Mouse (Mus musculus): ENCODE data around the gene Snx25.
"Not testable (repeated sequence)": the region's sequence is repeated elsewhere in the genome, so short reads cannot be mapped to it uniquely, and the experiment has no call there.

Gene Snx25

DNA sequence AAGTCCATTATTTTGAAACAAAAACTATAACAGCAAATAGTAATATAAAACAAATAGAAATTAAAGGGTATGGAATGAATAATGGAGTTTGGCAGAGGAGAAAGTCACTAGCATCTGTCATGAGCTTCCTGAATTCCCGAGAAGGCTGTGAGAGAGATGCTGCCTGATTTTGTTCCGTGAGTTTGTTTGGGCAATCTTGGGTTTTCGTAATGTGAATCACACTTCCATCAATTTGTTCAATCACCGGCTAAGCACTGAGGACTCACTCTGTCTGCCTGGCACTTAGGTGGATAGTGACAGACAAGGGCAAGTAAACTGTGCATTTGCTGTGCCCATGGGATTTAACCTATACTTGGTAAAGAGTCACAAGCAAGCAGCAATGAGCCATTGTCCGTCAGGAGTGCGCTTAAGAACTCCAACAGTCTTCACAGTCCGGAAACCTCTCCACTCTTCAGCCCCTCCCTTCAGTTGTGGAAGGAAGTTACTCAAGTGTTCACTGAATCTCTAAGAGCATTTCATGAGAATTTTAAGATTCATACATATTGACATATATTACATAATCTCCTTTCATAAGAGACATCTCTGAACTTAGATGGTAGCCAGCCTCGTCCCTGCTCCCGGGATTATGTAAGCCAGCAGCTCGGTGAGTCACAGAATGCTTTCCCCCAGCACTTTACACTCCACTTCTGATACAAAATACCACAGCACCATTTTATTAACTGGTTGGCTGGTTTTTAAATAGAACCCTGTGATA is 13.9 kb downstream of the Snx25 start:
- no peak for DNase-seq (ENCODE audit: low read depth, low spot score)

DNA sequence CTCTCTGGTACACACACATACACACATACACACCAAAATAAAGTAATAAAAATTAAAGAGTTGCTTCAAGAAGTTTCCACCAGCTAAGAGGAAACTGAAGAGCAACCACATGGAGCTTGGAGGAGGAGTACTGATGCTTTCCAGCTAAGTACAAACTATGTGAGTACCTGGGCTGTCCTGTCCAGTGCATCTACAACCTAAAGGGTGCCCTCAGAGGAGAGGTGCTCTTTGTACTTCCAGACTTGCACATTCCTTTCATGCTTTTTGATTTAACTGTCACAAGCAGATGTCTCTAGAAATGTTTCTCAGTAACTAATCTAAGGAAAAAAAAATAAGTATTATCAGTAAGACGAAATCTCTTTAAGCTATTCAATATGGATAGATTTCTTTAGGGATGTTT is 14.6 kb downstream of the Snx25 start:
- no peak for DNase-seq (ENCODE audit: low read depth, low spot score)

DNA sequence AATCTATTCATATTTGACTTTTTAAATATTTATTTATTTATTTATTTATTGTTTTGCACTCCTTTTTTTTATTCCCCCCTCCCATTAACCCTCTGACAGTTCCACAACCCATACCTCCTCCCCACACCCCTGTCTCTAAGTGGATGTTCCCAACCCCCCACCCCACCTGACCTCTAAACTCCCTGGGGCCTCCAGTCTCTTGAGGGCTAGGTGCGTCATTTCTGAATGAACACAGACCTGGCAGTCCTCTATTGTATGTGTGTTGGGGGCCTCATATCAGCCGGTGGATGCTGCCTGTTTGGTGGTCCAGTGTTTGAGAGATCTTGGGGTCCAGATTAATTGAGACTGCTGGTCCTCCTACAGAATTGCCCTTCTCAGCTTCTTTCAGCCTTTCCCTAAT is 16.4 kb downstream of the Snx25 start:
- DNase-seq (ENCODE audit: low read depth, low spot score), result not testable (repeated sequence)

DNA sequence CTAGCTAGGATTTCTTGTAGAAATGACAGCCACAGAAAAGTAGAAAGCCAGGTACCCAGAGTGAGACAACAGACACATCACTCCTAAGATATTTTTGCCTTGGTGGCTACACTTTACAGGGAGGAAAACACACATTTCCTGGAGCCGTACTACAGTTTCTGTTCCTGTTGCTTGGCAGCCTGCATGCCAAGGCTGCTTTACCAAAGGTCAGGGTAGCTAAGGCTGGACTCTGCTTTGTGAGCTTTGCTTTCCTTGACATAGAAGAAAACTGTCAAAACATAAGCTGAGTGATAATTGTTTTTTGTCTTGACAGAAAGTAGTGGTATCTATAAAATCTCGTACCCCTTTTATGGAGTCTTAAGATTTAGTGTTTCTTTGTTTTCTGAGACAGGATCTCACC is 21.5 kb downstream of the Snx25 start:
- no peak for DNase-seq (ENCODE audit: low read depth, low spot score)

DNA sequence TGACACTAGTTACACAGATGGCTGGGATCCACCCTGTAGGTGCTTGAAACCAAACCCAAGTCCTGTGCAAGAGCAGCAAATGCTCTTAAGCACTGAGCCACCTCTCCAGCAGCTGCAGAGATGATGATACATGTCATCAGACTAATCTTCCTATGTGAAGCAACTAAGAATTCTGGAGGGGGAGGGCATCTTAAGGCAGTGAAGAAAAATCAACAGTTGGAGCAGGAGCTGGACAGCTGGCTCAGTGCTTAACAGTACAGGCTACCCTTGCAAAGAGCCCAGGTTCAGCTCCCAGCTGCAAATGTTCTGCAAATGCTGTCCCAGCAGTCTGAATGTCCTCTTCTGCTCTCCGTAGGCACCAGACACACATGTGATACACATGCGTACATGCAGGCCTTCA is 29.5 kb downstream of the Snx25 start:
- DNase-seq (ENCODE audit: low read depth, low spot score), result no peak

DNA sequence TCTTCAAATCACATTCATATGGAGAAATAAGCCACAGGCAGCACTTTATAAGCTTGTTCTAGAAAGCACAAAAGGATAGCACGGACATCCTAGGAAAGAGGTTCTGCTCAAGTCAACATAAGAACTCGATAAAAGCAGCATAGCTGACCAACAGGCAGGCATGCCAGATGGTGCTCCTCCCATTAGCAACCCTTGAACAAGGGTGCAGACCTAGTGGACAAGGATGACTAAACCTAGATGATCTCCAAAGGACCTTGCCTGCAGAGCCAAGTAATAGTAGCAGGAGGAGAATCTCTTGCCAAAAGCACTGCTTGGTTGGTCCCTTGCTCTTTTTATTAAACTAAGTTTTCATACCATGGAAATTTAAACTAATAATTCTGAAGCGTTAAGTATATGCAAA is 32.8 kb downstream of the Snx25 start:
- DNase-seq (ENCODE audit: low read depth, low spot score), result no peak

DNA sequence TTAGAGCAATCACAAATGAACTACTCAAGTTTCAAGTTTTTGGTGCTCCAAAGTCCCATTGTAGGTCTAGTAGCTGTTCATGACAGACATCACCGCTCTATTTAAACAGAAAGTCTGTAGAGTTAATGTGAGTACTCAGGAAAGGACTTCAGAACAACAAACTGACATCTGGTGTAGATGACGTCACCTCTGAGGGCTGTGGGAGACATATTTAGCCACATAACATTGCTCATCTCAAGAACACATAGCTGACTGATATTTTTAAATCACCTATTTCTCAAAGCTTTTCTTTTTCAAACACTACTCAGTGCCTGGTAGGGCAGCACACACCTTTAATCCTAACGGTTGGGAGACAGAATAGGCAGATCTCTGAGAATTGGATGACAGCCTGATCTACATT is 34.8 kb downstream of the Snx25 start:
- no peak for DNase-seq (ENCODE audit: low read depth, low spot score)

DNA sequence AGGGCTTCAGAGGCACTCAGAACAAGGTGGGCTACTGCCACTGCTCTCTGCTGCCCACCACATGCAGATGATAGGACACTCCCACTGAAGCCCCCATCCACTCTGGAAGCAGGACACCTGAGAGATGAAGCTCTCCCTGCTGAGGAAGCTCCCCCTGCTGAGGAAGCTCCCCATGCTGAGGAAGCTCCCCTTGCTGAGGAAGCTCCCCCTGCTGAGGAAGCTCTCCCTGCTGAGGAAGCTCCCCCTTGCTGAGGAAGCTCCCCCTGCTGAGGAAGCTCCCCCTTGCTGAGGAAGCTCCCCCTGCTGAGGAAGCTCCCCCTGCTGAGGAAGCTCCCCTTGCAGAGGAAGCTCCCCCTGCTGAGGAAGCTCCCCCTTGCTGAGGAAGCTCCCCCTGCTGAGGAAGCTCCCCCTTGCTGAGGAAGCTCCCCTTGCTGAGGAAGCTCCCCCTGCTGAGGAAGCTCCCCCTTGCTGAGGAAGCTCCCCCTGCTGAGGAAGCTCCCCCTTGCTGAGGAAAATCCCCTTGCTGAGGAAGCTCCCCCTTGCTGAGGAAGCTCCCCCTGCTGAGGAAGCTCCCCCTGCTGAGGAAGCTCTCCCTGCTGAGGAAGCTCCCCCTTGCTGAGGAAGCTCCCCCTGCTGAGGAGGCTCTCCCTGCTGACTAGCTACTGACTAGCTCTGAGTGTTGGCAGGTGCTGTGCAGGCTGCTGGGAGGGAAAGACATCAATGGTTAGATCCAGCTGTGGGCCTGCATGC is 38.4 kb downstream of the Snx25 start:
- DNase-seq (ENCODE audit: low read depth, low spot score), result not testable (repeated sequence)

DNA sequence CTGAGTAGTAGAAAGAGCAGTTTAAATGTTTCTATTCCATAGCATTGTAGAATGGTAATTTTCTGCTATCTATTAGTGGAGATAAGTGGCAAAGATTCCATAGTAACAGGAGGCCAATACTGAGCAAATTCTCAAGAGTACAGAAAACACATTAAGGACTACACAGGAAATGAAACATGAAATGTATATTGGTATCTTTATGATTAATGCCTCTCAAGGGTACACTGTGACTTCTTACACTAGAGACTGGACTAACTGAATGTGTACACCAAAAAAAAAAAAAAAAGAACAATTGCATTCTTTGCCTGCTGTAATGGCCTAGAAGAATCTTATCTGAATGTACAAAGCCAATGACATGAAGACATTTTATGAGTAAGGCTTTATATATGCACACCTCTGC is 44.3 kb downstream of the Snx25 start:
- DNase-seq (ENCODE audit: low read depth, low spot score), result no peak

DNA sequence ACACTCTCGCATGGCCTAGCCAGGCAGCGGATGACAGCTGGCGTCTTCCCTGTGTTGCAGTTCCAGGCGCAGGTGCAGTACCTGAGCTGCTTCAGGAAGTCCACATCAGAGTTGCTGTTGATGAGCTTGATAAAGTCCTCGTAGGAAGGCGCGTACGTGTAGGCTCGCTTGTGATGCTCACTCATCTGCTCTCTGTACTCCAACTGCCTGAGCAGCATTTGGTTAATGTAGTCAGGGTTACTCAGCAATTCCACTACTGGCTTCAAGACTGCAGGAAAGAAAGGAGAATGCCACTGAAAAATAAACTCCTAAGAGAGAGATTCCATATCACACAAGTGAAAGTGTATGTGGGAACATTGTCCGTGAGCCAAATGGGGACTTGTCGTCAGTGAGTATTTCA is 48.5 kb downstream of the Snx25 start:
- DNase-seq (ENCODE audit: low read depth, low spot score), result no peak

DNA sequence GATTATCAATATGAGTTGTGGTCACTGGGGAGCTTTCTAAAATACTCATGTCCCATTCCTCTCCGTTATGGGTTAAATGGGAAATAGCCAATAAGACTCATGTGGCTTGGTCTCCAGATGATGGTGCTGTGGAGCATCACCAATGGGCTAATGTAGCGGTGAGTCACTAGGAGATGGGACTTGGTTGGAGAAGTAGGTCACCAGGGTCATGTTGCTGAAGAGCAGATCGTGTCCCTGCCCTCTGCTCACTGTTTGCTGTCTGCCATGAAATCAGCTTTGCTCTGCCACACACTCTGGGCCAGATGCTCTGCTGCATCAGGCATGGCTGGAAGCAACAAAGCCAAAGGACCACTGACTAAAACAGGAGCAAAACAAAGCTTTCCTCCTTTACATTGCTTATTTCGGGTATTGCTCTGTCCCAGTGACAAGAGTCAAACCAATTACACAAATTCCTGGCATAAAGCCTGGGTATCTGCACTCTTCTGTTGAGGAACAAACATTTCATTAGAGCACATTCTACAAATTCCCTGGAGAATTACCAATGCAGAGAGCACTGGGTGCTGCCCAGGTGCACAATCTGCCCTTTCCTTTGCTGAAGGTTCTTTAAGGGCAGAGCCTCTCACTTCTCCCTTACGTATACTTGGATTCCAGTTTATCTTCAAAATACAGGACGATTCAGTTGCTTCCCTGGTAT is 59.1 kb downstream of the Snx25 start:
- no peak for DNase-seq (ENCODE audit: low read depth, low spot score)

DNA sequence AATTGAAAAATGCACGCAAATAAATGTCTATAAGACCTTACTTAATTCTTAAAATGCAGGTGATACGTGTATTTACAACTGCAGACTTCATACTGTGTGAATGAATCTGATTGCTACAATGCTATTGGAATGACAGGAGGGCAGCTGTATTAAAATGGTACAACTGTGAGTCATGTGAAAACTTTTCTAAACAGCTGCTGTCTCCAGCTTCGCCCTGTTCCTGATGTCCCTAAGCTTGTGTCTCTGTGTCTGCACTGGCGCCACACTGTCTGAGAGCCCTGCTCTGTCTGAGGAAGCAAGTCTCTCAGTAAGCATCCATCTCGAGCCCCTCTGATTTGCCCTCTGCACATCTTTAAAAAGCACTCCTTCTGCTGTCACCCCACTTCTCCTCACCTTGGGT is 68.8 kb downstream of the Snx25 start:
- no peak for DNase-seq (ENCODE audit: low read depth, low spot score)

DNA sequence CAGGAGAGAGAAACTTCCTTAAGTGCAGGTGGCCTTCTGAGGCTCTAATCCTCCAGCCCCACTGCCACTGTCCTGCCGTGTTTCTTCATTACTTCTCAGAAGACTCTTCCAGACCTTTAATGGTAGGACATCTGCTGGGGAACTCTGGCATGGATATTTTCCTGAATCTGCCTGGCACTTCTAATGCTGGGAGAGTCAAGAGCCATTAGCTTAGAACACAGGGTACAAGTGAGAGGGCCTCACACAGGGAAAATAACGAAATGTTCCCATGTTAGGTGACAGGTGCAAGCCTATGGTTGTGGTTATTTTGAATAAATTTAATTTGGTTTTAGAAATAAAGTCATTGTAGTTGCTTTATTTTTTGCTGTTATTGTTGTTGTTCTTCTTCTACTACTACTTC is 70.9 kb downstream of the Snx25 start:
- DNase-seq (ENCODE audit: low read depth, low spot score), result no peak

DNA sequence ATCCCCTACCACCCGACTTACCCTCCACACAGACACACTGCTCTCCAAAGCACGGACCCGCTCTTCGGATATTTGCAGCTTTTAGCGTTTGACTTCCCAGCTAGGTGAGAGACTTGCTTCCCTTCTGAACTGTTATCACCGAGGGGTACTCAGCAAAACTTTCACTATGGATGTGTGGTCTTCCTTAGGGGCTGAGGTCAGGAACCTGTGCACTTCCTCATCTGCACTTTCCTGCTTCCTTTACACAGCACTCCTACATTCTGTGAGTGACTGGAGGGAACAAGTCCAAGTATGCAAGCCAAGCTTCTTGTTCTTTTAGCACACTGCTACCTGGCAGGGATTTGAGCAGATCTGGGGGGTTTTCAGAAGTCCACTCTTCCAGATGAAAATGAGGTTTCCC is 73.1 kb downstream of the Snx25 start:
- DNase-seq (ENCODE audit: low read depth, low spot score), result no peak

DNA sequence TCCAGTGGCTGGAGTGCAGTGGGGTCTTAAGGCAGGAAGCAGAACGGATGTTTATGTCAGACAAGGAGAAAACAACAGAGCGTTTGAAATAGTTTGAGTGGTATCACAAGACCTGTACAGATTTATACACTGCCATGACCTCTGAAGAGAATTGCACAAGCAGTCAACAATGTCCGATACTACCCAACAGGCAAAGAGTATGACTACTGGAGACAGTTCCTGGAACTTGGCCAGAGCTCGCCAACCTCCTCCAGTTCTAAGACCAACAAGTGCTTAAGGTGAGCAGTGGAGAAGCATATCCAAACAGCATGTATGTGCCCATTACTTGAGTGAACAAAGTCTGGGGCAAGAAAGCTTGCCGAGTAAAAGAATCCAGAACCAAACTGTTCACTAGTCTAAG is 76.7 kb downstream of the Snx25 start:
- DNase-seq (ENCODE audit: low read depth, low spot score), result no peak

DNA sequence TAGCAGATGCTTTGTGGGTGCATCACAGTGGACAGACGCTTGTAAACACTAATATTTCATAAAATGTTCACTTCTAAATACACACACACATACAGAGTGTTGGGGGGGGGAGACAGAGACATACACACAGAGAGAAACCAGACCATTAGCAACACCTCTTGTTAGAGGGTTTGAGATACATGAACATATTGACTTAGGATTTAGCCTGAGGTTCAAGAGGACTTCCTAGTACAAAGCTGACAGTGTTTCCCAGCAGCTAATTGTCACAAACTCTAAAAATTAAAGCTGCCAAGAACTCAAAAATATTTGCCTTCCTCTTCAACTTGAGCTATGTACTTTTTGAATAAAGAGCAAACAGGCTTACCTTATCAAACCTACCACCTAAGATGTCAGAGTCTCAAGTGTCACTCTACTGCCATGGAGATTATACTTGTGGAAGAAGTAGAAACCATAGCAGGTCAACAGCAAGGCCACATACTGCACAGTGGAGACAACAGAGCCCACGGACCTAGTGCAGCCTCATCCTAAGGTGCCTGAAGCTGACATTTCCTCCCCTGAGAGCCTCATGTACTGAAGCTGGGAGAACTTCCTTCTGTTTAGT is 78.3 kb downstream of the Snx25 start:
- DNase-seq (ENCODE audit: low read depth, low spot score), result no peak

DNA sequence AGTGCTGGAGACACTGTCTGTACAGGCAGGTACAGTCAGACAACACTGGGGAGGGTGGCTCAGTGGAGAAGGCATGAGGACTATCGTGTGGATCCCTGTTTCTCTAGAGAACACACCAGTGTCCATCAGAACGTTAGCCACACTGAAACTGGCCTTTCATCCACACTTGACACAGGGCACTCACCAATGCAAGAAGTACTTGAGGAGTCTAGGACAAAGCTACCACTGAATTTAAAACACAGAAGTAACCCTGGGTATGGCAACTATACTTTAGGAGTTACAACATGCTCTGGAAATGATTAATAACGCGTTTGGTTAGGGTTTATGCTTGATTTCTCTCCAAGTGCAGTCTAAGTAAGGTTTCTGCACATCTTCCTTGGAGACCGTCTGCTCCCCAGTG is 79.2 kb downstream of the Snx25 start:
- no peak for DNase-seq (ENCODE audit: low read depth, low spot score)

DNA sequence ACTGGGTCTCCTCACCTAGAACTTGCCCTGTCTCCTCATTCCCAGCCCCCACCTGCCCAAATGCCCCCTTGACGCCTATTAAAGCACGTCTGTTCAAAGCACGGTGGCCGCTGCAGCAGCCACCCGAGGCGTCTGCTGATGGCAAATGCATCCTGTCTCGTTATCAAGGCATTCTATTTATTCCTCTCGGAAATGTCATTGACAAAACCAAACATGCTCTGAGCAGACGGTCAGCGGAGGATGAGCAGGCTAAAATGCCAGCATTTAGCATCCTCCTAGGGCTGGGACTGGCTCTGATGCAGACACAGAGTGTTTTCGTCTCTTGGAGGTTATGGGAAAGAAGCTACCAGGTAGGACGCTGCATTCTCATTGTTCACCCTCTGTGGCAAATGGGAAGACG is 111.7 kb downstream of the Snx25 start:
- no peak for DNase-seq (ENCODE audit: low read depth, low spot score)

DNA sequence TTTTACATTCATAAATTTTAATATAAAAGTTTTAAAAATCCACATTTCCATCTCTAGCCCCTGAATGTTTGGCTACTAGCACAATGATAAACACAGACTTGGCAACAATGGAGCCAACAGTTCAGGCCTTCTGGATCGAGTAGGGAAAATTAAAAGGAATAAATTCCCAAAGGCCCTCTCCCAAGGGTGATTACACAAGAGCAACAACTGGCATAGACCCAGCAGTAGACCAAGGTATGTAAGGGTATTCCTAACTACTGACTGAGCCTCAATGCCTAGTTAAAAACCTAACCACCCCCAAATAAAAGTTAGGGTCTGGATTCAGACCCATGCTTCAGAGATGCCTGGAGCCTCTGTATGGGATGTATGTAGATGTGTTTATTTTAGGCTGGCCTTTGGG is 112.3 kb downstream of the Snx25 start:
- no peak for DNase-seq (ENCODE audit: low read depth, low spot score)

DNA sequence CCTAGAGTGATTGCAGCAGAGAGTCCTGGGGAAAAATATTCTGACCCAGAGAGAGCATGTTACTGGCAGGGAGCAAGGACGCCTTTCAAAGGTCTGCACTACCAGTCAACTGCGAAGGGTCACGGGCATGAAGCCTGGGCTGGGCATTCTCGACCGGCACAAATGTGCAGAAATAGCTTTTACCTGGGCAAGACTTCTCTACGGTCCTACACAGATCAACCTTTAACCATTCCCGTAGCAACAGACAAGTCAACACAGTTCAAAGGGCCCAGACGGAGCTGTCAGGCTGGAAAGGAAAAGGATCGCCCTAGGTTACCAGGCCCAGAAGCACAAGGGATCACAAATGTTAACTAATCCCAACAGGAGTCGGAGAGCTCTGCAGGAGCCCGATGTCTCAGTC is 115.7 kb downstream of the Snx25 start:
- DNase-seq (ENCODE audit: low read depth, low spot score), result no peak

DNA sequence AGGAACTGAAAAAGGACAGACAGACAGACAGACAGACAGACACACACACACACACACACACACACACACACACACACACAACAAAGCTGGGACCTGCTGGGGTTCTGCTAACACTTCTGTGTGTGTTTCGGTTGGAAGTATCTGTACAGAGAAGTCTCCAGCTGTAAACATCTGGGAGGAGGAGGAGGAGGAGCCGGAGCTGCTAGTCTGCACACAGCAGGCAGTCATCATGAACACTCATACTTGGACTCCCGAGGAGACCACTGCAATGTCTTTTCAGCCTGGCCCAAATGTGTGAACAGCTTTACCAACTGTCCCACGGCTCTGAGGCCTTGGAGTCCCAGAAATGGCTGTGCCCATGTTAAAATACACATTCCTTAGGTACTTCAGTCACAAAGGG is 127.6 kb downstream of the Snx25 start:
- no peak for DNase-seq (ENCODE audit: low read depth, low spot score)

DNA sequence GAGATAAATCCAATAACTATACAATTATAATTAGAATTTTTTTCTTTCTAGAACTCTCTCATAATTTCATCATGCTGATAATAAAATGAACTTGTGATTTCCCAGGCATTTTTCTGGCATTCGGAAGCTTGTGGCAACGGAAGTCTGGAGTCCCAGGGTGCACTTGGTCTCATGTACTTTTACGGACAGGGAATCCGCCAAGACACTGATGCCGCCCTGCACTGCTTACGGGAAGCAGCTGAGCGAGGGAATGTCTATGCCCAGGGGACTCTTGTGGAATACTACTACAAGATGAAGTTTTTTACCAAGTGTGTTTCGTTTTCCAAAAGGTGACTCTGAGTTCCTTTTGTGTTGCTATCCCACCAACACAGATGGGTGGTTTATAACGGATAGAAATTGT is 129.2 kb downstream of the Snx25 start:
- no peak for DNase-seq (ENCODE audit: low read depth, low spot score)
